Mouse (Mus musculus): ENCODE data around the gene P4ha3.

Gene P4ha3

DNA sequence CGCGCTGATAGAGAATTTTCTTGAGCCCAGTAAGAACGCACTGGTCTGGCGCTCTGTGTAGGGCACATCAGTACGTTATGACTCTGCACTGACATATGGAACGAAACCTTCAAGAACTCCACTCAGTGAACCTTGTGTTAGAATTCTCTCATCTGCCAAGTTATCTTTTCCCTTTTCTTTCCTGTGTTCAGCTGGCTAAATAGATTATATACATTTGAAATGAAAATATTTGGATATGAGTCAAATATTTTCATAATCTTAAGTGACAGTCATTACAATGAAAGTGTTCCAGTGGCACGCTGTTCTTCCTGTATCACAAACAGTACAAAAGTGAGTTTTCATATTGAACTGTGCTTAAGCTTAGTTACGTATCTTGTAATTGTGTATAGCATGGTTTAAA, 13.0 kb upstream of the P4ha3 start:
- no peak overlapping the region for H3K4me3 ChIP-seq (replicated peaks; ENCODE audit: low read length)
- TF ChIP-seq CTCF (conservative IDR thresholded peaks at IDR 0.05; ENCODE audit: low read length): no peak
- TF ChIP-seq NANOG (IDR thresholded peaks at IDR 0.05; ENCODE audit: borderline replicate concordance, low read length): no peak
- no peak for TF ChIP-seq POU5F1 (IDR thresholded peaks at IDR 0.05; ENCODE audit: borderline replicate concordance, low read length)
- H3K36me3 ChIP-seq (ENCODE audit: insufficient read depth, low read length): no peaks in the 10 kb centered on the region
- no peaks in the 10 kb centered on the region for H3K27me3 ChIP-seq (ENCODE audit: insufficient read depth, low read length)
- H3K9me3 ChIP-seq (ENCODE audit: low read length): no peaks in the 10 kb centered on the region
- H3K4me1 ChIP-seq (replicated peaks; ENCODE audit: low read depth, low read length): no peaks in the 10 kb centered on the region

GRCm38 (mm10) chr7:100274507-100274906, 10.8 kb upstream of the P4ha3 start:
- H3K4me1 ChIP-seq (replicated peaks; ENCODE audit: low read depth, low read length): no peaks in the 10 kb centered on the region
- H3K4me3 ChIP-seq (replicated peaks; ENCODE audit: low read length): no peak overlapping the region
- H3K9me3 ChIP-seq (ENCODE audit: low read length): no peaks in the 10 kb centered on the region
- H3K36me3 ChIP-seq (ENCODE audit: insufficient read depth, low read length): no peaks in the 10 kb centered on the region
- TF ChIP-seq POU5F1 (IDR thresholded peaks at IDR 0.05; ENCODE audit: borderline replicate concordance, low read length) (no peak), CTCF (conservative IDR thresholded peaks at IDR 0.05; ENCODE audit: low read length) (no peak), NANOG (IDR thresholded peaks at IDR 0.05; ENCODE audit: borderline replicate concordance, low read length) (no peak)
- no peaks in the 10 kb centered on the region for H3K27me3 ChIP-seq (ENCODE audit: insufficient read depth, low read length)

DNA sequence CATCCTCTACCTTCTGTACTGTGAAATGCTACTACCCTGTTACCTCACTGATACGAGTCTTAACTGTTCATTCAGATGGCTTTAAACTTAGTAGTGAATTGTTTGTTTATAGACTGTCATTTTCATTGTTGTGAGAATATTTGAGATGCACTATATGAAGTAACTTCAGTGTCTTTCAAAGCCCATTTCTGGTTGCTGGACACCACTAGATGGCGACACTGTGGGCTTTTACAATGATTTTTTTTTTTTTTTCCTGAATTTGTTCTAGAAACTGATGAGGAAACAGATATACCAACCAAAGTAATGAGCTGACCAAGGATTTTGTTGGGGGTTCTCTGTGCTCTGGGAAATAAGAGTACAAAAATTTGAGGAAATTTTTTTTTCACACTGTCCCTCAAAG, 8.9 kb upstream of the P4ha3 start:
- no peaks in the 10 kb centered on the region for H3K4me1 ChIP-seq (replicated peaks; ENCODE audit: low read depth, low read length)
- TF ChIP-seq NANOG (IDR thresholded peaks at IDR 0.05; ENCODE audit: borderline replicate concordance, low read length) (no peak), POU5F1 (IDR thresholded peaks at IDR 0.05; ENCODE audit: borderline replicate concordance, low read length) (no peak), CTCF (conservative IDR thresholded peaks at IDR 0.05; ENCODE audit: low read length) (peak; percentile 84)
- H3K27me3 ChIP-seq (ENCODE audit: insufficient read depth, low read length): no peaks in the 10 kb centered on the region
- no peaks in the 10 kb centered on the region for H3K36me3 ChIP-seq (ENCODE audit: insufficient read depth, low read length)
- no peaks in the 10 kb centered on the region for H3K9me3 ChIP-seq (ENCODE audit: low read length)
- H3K4me3 ChIP-seq (replicated peaks; ENCODE audit: low read length): no peak overlapping the region

DNA sequence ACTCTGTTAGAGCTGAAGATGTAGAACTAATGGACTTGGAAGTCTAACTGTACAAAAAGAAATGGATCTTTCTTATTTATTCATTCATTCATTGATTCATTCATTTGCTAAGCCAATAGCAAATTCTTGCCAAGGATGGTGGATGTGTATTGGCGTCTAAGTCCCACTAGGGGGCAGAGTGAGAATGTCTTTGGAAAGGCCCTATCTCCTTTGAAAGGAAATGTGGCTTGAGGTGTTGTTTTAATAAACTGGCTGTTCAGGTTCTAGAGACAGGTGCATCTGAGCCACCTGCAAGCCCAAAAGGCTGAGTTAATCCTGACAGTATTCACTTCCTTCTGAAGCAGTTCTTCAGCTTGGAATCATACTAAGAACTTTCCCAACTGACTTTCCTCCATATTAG, 5.5 kb upstream of the P4ha3 start:
- no peak overlapping the region for H3K4me3 ChIP-seq (replicated peaks; ENCODE audit: low read length)
- H3K36me3 ChIP-seq (ENCODE audit: insufficient read depth, low read length): no peaks in the 10 kb centered on the region
- peaks cover 15% of the 10 kb centered on the region for H3K27me3 ChIP-seq (ENCODE audit: insufficient read depth, low read length)
- H3K9me3 ChIP-seq (ENCODE audit: low read length): no peaks in the 10 kb centered on the region
- H3K4me1 ChIP-seq (replicated peaks; ENCODE audit: low read depth, low read length): 0 out of 2 replicates have a peak, but pooled peaks cover under 1% of the 10 kb centered on the region
- peak; percentile 92 for TF ChIP-seq CTCF (conservative IDR thresholded peaks at IDR 0.05; ENCODE audit: low read length)
- TF ChIP-seq NANOG (IDR thresholded peaks at IDR 0.05; ENCODE audit: borderline replicate concordance, low read length): no peak

- TF ChIP-seq CTCF (conservative IDR thresholded peaks at IDR 0.05; ENCODE audit: low read length): no peak
- no peak for TF ChIP-seq POU5F1 (IDR thresholded peaks at IDR 0.05; ENCODE audit: borderline replicate concordance, low read length)
- TF ChIP-seq NANOG (IDR thresholded peaks at IDR 0.05; ENCODE audit: borderline replicate concordance, low read length): no peak
- H3K4me3 ChIP-seq (replicated peaks; ENCODE audit: low read length): no peak overlapping the region
- H3K4me1 ChIP-seq (replicated peaks; ENCODE audit: low read depth, low read length): peaks cover 4% of the 10 kb centered on the region; the same call in 1 of the 2 replicates
- H3K36me3 ChIP-seq (ENCODE audit: insufficient read depth, low read length): no peaks in the 10 kb centered on the region
- H3K9me3 ChIP-seq (ENCODE audit: low read length): no peaks in the 10 kb centered on the region
- H3K27me3 ChIP-seq (ENCODE audit: insufficient read depth, low read length): peaks cover 30% of the 10 kb centered on the region
Observed at GRCm38 (mm10) chr7:100281596-100281995, 3.7 kb upstream of the P4ha3 start.

DNA sequence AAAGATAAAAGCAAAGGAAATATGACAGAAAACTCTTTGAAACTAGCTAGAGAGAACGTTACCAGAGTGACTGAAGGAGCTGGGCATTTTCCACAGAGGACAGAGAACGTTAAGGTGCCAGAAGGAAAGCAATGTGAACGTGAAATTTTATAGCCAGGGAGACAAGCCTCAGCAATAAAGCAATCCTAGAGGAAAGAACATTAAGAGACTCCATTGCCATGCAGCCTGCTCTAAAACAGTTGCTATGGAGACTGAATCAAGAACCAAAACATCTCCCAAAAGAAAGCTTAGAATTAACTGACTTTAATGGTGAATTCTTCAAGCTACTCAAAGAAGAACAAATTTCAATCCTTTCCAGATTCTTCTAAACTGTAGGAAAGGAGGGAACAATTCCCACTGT, 2.0 kb upstream of the P4ha3 start:
- peaks cover 17% of the 10 kb centered on the region for H3K4me1 ChIP-seq (replicated peaks; ENCODE audit: low read depth, low read length)
- peaks cover 38% of the 10 kb centered on the region for H3K27me3 ChIP-seq (ENCODE audit: insufficient read depth, low read length)
- no peaks in the 10 kb centered on the region for H3K36me3 ChIP-seq (ENCODE audit: insufficient read depth, low read length)
- H3K9me3 ChIP-seq (ENCODE audit: low read length): no peaks in the 10 kb centered on the region
- TF ChIP-seq POU5F1 (IDR thresholded peaks at IDR 0.05; ENCODE audit: borderline replicate concordance, low read length) (no peak), NANOG (IDR thresholded peaks at IDR 0.05; ENCODE audit: borderline replicate concordance, low read length) (no peak), CTCF (conservative IDR thresholded peaks at IDR 0.05; ENCODE audit: low read length) (no peak)
- no peak overlapping the region for H3K4me3 ChIP-seq (replicated peaks; ENCODE audit: low read length)

DNA sequence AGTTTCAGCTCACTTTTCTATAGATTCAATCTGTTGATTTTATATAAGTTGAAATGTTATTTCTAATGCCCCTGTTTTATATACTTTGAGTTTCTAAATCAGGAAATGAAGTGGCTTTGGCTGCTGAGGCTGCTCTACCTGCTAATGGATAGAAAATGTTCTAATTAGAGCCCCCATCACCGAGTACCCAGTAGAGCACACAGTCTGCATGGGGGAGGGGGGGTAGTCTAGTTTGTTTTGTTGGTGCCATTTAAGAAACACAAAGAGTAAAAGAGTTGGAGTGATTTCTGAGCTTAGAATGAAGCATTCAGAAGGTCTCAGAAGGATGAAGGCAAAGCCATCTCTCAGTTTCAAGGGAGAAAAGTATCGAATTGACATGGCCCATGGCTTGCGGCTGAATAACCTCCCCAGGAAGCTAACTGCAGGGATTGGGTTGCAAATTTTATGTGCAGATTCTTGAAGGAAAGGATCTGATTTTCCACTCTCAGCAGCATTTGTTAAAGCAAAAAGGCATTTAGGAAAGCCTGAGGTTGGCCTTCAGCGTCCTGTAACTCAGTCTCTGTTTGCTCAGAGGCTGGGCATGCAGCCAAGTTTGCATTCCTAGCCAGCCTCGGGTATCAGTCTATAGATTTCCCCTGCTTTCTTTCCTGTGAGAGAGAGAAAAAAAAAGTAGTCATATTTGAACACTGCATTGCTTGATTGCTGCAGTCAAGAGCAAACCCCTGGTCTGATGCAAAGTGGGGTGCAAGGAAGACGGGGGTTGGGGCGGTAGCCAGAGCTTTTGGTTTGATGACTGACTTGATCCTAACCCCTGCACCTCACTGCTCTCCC, 2.6 kb downstream of the P4ha3 start:
- peaks cover 60% of the 10 kb centered on the region for H3K27me3 ChIP-seq (ENCODE audit: insufficient read depth, low read length)
- H3K4me1 ChIP-seq (replicated peaks; ENCODE audit: low read depth, low read length): peaks cover 28% of the 10 kb centered on the region
- H3K9me3 ChIP-seq (ENCODE audit: low read length): peaks cover 11% of the 10 kb centered on the region
- no peak for TF ChIP-seq CTCF (conservative IDR thresholded peaks at IDR 0.05; ENCODE audit: low read length)
- peak; percentile 75 for TF ChIP-seq NANOG (IDR thresholded peaks at IDR 0.05; ENCODE audit: borderline replicate concordance, low read length)
- H3K4me3 ChIP-seq (replicated peaks; ENCODE audit: low read length): peak overlapping the region; percentile 63
- no peaks in the 10 kb centered on the region for H3K36me3 ChIP-seq (ENCODE audit: insufficient read depth, low read length)

GRCm38 (mm10) chr7:100288622-100289021, 3.3 kb downstream of the P4ha3 start:
- Histone ChIP-seq H3K4me1 (replicated peaks; ENCODE audit: low read depth, low read length) (peaks cover 28% of the 10 kb centered on the region), H3K9me3 (ENCODE audit: low read length) (peaks cover 11% of the 10 kb centered on the region), H3K36me3 (ENCODE audit: insufficient read depth, low read length) (no peaks in the 10 kb centered on the region), H3K27me3 (ENCODE audit: insufficient read depth, low read length) (peaks cover 60% of the 10 kb centered on the region), H3K4me3 (replicated peaks; ENCODE audit: low read length) (peak overlapping the region; percentile 63)
- TF ChIP-seq CTCF (conservative IDR thresholded peaks at IDR 0.05; ENCODE audit: low read length): no peak
- TF ChIP-seq NANOG (IDR thresholded peaks at IDR 0.05; ENCODE audit: borderline replicate concordance, low read length): no peak
- TF ChIP-seq POU5F1 (IDR thresholded peaks at IDR 0.05; ENCODE audit: borderline replicate concordance, low read length): no peak

GRCm38 (mm10) chr7:100293546-100293945, 8.2 kb downstream of the P4ha3 start:
- no peak overlapping the region for H3K4me3 ChIP-seq (replicated peaks; ENCODE audit: low read length)
- H3K36me3 ChIP-seq (ENCODE audit: insufficient read depth, low read length): no peaks in the 10 kb centered on the region
- H3K9me3 ChIP-seq (ENCODE audit: low read length): peaks cover 11% of the 10 kb centered on the region
- peaks cover 32% of the 10 kb centered on the region for H3K27me3 ChIP-seq (ENCODE audit: insufficient read depth, low read length)
- H3K4me1 ChIP-seq (replicated peaks; ENCODE audit: low read depth, low read length): peaks cover 8% of the 10 kb centered on the region
- TF ChIP-seq POU5F1 (IDR thresholded peaks at IDR 0.05; ENCODE audit: borderline replicate concordance, low read length): no peak
- TF ChIP-seq NANOG (IDR thresholded peaks at IDR 0.05; ENCODE audit: borderline replicate concordance, low read length): no peak
- no peak for TF ChIP-seq CTCF (conservative IDR thresholded peaks at IDR 0.05; ENCODE audit: low read length)

Data from E14TG2a.4 (cell line).